Mouse (Mus musculus): ENCODE results near the gene Sgms2. TPM values are rescaled to one million over a fixed set of nuclear protein-coding genes. Genes with fewer than 3 reads are reported as not detected.
A peak's percentile ranks its signal among the peaks of the same experiment; 100 is the strongest.

Gene Sgms2
- total RNA-seq, 2 experiments from 2014 or later = 4.3 to 6.2 TPM

DNA sequence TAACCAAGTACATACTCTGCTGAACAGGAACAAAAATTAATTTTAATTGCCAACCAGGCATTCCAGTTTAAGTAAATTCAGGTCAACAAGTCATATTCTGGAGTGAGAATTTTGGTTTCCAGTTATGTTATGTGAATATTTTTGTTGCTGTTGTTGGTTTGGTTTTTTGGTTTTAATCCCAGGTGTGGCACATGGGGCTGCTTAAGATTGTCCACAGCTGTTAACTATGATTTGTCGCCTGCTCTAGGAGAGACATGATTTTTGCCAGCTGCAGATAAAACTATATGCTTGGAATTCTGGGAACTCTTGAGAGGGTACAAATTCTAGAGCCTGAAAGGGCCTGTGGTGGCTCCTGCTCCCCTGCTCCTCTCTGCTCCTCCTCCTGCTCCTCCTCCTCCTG, 174.1 kb downstream of the Sgms2 start:
- no peak for DNase-seq
- intact Hi-C loops (cut with DNase I) = no loop called here

DNA sequence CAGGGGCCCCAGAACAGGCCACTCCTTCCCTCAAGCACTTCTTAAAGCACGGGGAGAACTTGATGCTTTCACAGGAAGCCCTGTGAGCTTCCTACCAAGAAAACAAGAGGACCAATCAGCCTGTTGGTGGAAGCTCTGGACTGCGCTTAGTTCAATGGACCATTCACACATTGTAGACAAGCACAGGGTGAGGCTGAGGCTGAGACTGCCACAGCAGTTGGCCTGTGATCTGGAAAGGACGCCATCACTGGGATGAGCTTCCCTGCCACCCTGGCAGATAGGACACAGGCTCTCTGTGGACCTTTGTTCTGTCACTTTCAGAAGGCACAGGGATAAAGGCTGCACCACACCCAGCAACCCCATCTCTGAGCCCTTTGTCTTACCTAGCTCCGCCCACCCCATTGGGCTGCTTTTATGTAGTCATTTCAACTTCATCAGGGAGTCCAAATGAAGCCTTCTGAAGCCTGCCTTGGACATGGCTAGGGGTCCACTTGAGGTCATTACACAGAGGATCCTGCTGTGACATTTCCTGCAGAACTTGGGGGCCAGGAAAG, 175.2 kb downstream of the Sgms2 start:
- no peak for DNase-seq
- intact Hi-C loops (cut with DNase I) = no loop called here

DNA sequence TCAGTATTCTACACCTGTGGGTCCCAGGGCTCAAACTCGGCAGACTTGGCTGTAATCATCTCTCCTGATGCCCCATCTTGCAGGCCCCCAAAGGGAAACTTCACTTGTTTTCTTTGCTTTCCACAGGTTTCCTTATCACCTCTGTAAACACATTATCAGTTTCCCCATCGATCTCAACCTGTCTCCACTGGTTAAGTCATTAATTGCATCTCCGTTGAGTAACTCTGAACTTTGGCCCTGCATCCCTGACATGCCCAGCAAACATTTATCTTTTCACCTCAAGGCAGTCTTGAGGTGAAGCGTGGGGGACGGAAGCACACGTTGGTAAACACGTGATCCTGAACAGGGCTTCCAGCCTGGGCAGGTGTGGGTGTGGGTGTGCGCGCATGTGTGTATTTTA, 178.9 kb downstream of the Sgms2 start:
- intact Hi-C loops (cut with DNase I) = no loop called here
- DNase-seq = no peak

DNA sequence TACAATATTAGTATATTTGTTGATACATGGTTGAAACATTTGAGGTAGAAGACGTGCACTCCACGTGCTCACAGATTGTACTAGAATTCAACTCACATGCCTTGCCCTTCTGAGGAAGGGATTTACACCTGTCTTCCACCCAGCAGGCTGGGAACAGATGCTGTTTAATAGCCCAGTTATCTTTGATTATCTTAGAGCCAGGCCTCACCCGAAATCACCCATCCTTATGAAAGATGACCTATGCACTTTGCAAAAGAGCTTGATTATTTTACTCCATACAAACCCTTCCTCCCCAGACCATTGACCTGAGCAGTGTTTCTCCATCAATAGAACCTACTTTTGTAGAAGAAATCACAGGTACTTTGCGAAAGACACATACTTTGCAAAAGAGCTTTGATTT, 180.6 kb downstream of the Sgms2 start:
- intact Hi-C loops (cut with DNase I) = no loop called here

DNA sequence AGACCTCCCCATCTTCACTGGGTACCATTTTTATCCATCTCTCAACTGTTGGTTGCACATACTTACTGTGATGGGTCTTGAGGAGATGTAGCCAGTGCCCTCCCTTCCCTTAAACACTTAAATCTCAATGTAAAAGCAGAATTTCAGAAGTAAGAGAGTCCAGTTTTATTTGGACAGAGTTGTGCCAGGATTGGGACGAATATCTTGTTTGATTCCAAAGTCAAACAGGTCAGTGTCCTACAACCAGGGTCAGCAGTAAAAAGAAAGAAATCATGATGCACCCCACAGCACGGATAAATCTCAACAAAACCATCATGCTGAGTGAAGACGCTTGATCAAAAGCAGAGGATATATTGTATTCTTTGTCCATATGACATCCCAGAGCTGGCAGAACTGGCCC, 183.4 kb downstream of the Sgms2 start:
- intact Hi-C loops (cut with DNase I) = no loop called here
- DNase-seq = no peak

More for the DNA sequence above, 180.6 kb downstream of the Sgms2 start:
- no peak for DNase-seq

DNA sequence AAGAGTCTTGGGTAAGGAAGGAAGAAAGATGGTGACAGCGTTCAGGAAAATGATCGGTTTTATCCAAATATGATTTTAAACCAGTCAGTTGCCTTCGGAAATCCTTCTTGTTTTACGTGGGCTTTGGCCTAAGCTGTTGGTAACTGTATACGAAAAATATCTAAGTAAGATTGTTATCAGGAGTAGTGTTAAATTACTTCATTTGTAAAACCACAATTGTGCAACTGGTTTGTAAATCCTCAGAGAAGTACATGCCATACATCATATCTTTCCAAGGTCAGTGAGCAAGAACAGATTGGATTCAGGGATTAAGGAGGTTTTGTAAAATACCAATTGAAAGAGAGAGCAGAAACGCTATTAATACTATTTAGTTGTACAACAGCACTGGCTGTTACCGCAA, 185.0 kb downstream of the Sgms2 start:
- intact Hi-C loops (cut with DNase I) = no loop called here
- no peak for DNase-seq

DNA sequence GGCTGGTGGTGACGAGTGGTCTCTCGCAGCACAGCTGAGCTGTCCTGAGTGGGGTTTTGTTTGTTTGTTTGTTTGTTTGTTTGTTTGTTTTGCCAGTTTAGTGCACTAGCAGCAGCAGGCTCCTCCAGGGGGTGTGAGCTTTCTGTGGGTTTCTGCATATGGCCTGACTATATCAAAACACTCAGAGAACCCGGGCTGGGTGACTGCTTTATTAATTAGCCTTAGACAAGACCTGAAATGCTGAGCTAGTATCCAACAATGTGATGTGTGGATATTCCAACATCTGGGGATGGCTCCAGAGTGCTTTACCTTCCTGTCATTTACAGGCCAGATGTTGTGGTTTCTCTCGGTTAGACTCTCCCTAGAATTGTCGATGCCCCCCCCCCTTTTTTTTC, 187.9 kb downstream of the Sgms2 start:
- intact Hi-C loops (cut with DNase I) = loop anchor here (5.0 kb wide), 1 partner anchor 249 kb away; no protein-coding TSS in a partner anchor
- no peak for DNase-seq

DNA sequence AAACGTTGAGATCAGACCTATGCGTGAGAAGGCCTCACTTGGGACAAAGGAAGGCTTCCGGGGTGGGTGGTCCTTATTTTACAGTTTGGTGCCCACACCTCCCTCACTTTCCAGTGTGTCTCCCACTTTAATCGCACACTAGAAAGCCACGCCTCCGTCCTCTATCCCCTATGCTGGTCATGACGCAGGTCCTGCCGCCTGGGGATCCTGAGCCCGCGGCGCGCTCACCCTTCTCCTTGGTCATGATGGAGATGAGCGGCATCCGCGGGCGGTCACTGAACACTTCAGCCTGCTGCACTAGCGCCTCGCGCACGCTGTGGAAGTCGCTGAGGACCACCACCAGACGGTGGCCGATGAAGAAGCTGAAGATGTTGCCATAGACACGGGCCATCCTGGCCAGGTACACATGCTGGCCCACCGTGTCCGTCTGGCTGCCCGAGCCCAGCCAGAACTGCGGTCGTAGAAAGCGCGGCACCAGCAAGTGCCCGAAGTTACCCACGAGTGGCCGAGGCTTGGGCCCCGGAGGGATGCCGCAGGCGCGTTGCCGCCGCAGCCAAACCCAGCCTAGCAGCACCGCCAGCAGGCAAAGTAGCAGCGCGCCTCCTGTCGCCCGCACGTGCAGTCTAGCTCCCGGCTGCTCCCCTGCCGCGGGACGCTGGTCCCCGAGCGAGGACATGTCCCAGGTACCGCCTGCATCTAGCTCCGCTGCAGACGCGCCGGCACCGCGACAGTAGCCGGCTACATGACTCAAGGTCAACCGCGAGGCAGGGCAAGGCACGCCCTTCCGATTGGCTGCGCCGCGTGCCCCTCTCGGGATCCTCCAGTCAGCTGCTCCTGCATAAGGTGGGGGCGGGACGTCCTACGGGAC, 188.5 kb downstream of the Sgms2 start, which contains the start of gene Cyp2u1:
Cyp2u1 (minus strand) TSS at position 776 of the 868 bp plus-strand sequence.
- DNase-seq = peak; percentile 93 to 94
- intact Hi-C loops (cut with DNase I) = loop anchor here (5.0 kb wide), 1 partner anchor 250 kb away; no protein-coding TSS in a partner anchor

DNA sequence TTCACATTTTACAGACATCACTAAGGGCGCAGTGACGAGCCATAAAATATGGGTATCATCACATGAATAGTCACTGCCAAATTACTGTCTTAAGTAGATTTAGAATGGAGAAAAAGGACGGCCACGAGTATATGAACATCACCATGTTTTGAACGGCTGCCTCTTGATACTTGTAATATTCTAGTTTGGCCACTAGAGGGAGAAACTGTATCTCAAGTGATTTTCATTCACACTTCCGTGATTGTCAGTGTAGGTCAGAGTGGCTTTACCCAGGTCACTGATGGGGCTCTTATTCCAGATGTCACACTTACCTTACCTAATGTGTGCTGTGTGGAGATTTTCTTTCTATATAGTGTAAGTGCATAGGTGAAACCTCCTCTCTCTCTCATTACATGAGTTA, 191.3 kb downstream of the Sgms2 start:
- peak; percentile 35 to 44 for DNase-seq
- intact Hi-C loops (cut with DNase I) = loop anchor here (5.0 kb wide), 1 partner anchor 252 kb away; no protein-coding TSS in a partner anchor

DNA sequence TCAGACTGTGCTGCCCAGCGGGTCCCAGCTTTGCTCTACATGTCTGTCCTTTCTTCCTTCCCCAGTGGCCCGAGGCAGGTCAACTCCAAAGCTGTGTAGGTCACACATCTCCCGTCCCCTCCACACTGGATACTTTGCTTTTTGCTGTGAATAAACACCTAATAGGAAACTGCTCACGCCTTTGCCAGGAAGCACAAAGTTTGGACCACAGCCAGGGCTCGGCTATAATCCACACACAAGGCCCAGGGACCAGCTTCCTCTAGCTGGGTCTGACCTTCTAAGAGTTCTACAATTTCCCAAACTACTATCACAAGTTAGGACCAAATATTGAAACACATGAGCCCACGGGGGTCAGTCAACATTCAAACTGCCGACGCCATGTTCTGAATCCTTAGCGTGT, 192.1 kb downstream of the Sgms2 start:
- intact Hi-C loops (cut with DNase I) = no loop called here
- peak; percentile 16 to 18 for DNase-seq

DNA sequence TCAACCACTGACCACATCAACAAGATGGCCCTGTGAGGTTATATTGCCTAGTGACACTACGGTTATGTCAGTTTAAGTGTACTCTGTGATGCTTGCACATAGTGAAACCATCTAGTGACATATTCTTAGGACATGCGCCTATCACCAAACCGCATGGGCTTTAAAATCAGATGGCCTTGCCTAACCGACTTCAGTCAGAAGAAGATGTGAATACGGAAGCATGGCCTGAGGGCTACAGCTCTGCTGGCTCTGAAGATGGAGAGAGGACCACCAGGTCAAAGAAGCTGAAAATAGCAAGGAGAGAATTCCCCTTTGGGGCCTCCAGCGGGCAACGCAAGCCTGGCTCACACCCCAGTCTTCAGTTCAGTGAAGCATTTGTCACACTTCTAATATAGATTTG, 194.3 kb downstream of the Sgms2 start:
- no peak for DNase-seq
- intact Hi-C loops (cut with DNase I) = no loop called here

DNA sequence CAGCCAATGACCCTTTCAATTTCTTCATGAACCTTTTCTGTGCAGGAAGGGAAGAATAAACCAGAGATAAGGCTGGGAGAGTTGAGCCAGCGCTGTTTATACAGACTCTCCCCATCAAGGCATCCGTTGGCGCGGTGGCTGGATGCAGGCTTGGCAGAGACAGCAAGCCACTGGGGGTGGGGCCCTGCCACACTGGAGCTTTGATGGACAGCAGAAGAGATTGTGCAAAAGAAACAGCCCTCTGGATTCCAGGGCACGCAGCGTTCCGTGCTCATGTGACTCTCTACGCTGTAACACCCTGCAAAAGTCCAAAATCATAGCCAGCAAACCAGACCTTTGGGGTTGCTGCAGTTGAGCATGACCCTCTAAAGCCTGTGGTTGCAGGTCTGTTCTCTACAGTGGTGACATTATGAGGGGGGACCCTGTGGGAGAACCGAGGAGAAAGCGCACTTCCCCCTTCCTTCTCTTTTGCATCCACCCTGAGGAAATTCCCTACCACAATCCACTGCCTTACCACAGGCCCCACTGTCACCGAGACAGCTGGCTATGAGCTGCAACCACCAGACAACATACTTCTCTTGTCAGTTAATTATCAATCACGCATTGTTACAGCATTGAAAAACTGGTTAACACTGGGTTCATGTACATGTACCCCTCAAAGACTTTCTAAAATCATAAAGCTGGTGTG, 195.6 kb downstream of the Sgms2 start:
- intact Hi-C loops (cut with DNase I) = no loop called here
- DNase-seq = peak; percentile 73 to 76

DNA sequence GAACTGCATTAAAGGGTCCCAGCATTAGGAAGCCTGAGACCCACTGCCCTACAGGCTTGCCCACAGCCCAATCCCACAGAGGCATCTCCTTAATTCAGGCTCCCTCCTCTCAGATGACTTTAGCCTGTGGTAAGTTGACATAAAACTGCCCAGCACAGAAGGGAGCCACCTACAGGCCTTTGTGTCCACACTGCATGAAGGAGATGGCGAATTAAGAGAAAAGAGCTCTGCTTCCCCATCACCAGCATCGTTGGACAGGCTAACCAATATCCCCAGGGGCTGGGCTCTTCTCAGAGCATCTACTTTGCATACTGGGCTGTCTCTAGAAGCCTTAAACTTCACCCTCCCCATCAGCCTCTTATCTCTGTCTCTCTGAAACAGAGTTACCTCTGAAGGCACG, 196.7 kb downstream of the Sgms2 start:
- intact Hi-C loops (cut with DNase I) = no loop called here
- no peak for DNase-seq

DNA sequence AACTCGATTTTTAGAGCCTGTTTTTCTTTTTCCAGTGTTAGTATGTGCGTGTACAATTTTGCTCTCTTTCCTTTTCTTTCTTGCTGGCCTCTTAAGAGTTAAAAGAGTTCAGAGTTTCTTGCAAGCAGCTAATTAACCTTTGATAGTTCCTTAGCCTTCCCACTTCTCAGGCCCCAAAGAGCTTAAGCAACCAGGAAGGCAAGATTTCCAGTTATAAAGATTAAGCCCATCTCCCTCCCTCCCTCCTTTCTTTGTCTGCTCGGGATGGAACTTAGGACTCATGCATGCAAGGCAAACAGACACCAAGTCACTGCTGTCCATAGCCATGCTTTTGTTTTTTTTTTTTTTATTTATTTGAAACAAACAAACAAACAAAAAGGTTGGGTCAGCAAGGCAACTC, 198.3 kb downstream of the Sgms2 start:
- DNase-seq = no peak
- intact Hi-C loops (cut with DNase I) = no loop called here

DNA sequence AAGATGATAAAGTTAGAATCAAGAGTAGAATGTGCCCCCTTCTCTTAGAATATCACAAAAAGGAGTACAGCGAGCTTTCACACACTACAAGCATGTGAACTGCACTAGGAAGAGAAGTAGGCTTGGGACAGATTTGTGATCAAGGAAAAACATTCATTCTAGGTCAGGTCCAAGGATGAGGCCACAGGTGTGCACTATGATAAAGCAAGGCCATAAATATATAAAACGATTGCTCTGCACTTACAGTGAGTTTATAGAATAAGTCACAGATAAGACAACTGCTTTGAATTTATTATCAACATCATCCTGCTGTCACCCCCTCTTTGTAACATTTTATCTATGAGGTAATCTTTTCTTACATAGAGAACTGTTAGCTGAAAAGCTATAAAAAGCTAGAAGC, 198.9 kb downstream of the Sgms2 start:
- intact Hi-C loops (cut with DNase I) = no loop called here
- DNase-seq = no peak

DNA sequence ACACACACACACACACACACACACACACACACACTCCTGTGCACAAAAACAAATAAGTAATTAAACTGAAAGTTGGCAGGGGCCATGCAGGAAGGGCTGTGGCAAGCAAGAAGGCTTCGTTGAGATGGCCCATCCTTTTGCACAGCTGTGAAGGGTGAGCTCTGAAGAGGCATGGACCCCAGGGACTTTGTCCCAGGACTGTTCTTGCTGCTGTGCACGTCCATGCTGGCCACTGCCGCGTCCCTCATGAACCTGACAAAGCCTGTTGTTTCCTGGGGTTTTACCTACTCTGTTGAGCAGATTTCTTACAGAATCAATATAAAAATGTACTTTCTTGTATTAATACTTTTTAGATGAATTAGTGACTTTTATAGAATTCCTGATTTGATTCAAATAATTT, 199.3 kb downstream of the Sgms2 start:
- intact Hi-C loops (cut with DNase I) = no loop called here
- no peak for DNase-seq

DNA sequence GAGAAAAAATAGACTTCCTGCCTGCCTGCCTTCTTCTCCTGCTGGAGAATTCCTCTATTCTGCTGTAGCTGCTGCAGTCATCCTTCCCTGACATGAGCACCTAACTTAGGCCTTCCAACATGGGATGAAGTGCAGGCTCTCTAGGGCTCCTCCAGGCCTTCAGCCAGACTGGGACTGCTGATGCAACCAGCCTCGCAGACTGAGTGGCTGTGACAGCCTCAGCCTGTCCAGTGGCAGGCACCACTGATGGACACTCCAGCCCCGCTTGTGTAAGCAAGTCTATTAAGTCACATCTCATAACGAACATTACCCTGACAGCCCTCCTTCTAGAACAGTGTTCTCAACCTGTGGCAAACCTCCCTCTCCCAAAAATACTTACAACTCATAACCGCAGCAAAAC, 217.1 kb downstream of the Sgms2 start:
- DNase-seq = no peak
- intact Hi-C loops (cut with DNase I) = no loop called here

DNA sequence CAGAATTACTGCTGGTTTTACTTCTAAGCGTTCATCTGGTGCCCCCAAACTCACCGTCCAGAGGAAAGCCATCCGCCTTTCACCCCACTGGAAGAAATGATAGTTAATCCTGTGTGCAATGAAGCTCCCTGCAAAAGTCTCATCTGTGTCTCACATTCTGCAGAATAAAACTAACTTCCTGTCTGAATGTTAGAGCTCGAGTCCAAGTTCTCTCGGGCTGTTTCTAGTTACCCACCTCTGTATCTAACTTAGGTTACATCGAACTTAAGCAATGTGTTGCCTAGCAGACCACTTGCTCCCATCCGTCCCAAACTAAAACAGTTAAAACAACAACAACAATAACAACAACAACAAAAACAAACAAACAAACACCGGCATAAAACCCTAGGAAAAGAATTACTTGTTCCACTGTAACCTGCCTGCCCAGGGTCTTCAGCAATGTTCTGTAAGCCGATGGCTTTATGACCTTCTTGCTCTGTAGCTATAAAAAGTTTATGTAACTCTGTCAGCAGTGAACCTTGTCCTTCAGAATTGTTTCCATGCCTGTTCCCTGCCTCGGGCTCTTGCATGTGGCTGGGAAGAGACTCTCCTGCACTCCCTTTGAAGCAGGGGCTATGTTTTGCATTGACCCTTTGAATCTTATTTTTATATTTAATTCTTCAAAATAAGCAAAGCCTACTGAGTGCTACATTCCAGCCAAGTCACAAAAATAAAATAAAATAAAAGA, 218.7 kb downstream of the Sgms2 start:
- DNase-seq = no peak
- intact Hi-C loops (cut with DNase I) = no loop called here

DNA sequence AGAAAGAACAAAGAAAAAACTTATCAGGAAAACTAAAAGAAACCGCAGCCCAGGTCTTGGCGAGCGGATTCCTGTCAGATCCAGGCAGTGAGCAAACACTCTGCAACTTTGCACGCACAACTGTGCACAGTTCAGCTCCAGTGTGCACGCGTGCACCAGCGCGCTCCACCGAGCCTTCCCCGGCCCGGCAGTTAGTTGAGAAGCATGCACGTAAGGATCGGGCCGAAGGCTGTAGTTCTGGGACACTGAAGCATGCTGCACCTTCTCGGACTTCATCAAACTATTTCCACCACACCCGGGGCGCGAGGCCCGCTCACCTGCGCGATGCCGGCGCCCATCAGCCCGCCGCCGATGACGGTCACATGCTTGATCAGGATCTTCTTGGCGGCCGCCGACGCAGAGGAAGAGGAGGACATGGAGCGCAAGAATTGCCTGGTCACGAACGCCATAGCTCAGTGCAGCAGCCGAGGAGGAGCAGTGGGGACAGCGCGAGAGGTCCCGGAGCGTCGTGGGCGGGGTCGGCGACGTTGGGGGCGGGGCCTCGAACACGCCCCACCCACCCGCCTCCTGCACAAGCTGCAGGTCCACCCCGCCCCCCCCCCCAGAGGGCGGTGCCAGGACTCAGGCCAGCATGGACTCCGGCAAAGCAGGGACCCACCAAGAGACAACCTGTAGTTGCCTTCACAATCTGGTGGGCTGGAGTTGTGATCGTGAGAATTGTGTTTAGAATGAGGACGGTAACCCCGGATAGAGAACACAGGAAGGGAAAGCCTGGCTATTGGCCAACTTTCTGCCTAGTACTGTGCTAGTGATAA, 219.4 kb downstream of the Sgms2 start, which contains the start of gene Hadh:
Hadh (minus strand) TSS at position 543 of the 815 bp plus-strand sequence.
- intact Hi-C loops (cut with DNase I) = loop anchor here (2.0 kb wide), 1 partner anchor 25 kb away; no protein-coding TSS in a partner anchor
- peak; percentile 89 to 90 for DNase-seq

DNA sequence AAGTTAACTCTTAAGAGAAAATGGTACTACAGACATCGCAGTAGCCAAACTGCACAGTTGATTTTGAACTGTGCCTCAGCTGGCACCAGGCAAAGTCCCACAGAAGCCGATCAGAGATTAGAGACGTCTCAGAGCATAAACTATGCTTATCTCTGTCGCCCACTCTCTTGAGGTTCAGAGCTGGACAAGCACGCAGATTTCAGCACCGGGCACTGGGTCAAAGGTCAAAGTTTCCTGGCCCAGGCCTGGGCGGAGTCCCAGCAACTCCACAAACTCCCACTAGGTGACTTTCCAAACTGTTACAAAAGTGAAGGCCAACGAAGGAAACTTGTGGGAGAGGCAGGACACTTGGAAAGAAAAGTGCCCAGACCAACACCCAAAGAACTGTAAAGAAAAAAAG, 220.1 kb downstream of the Sgms2 start:
- intact Hi-C loops (cut with DNase I) = loop anchor here (2.0 kb wide), 1 partner anchor 24 kb away; no protein-coding TSS in a partner anchor
- peak; percentile 75 to 81 for DNase-seq
